Mouse (Mus musculus): ENCODE measurements around the gene Dock9. TPM values are rescaled to one million over a fixed set of nuclear protein-coding genes. Genes with fewer than 3 reads are reported as not detected.
A peak's percentile ranks its signal among the peaks of the same experiment; 100 is the strongest.

Gene Dock9
- polyA plus RNA-seq, 1 experiment from 2014 or later, result 6.4 TPM

- TF ChIP-seq EP300 (optimal IDR thresholded peaks at IDR 0.05) (no peak), CTCF (IDR thresholded peaks at IDR 0.05; ENCODE audit: low read depth) (no peak)
- no peak overlapping the region for H3K4me2 ChIP-seq (replicated peaks; ENCODE audit: low read depth)
- no peaks in the 10 kb centered on the region for H3K27me3 ChIP-seq (ENCODE audit: control insufficient read depth, insufficient read depth, low read length)
- H3K9me3 ChIP-seq (ENCODE audit: control insufficient read depth, low read length), result no peaks in the 10 kb centered on the region
- no peak overlapping the region for H3K9ac ChIP-seq (ENCODE audit: low read length)
- 0 out of 2 replicates have a peak, but pooled peaks cover under 1% of the 10 kb centered on the region for H3K4me1 ChIP-seq (replicated peaks; ENCODE audit: control insufficient read depth, insufficient read depth)
- no peak for ATAC-seq (ENCODE audit: low FRiP score, low TSS enrichment)
- DNase-seq (ENCODE audit: low spot score), result no peak
- no peak overlapping the region for H3K27ac ChIP-seq (replicated peaks)
- H3K4me3 ChIP-seq (ENCODE audit: low read depth, low read length), result no peak overlapping the region
- no peaks in the 10 kb centered on the region for H3K36me3 ChIP-seq (ENCODE audit: control insufficient read depth, insufficient read depth, low read length)
- WGBS, result 69% methylated on average over 9 of the region's 9 CpGs
These were observed 53.7 kb downstream of the Dock9 start for GRCm38 (mm10) chr14:121743787-121744417.

GRCm38 (mm10) chr14:121738431-121739403, 58.9 kb downstream of the Dock9 start:
- WGBS, result 51% methylated on average over 24 of the region's 24 CpGs
- TF ChIP-seq CTCF (IDR thresholded peaks at IDR 0.05; ENCODE audit: low read depth), result no peak
- no peak for TF ChIP-seq EP300 (optimal IDR thresholded peaks at IDR 0.05)
- DNase-seq (ENCODE audit: low spot score), result no peak
- no peaks in the 10 kb centered on the region for H3K4me1 ChIP-seq (replicated peaks; ENCODE audit: control insufficient read depth, insufficient read depth)
- no peaks in the 10 kb centered on the region for H3K27me3 ChIP-seq (ENCODE audit: control insufficient read depth, insufficient read depth, low read length)
- H3K4me3 ChIP-seq (ENCODE audit: low read depth, low read length), result no peak overlapping the region
- H3K4me2 ChIP-seq (replicated peaks; ENCODE audit: low read depth), result no peak overlapping the region
- no peaks in the 10 kb centered on the region for H3K36me3 ChIP-seq (ENCODE audit: control insufficient read depth, insufficient read depth, low read length)
- no peak overlapping the region for H3K9ac ChIP-seq (ENCODE audit: low read length)
- ATAC-seq (ENCODE audit: low FRiP score, low TSS enrichment), result no peak
- no peaks in the 10 kb centered on the region for H3K9me3 ChIP-seq (ENCODE audit: control insufficient read depth, low read length)
- no peak overlapping the region for H3K27ac ChIP-seq (replicated peaks)

- no peak overlapping the region for H3K27ac ChIP-seq (replicated peaks)
- H3K4me2 ChIP-seq (replicated peaks; ENCODE audit: low read depth), result no peak overlapping the region
- H3K9me3 ChIP-seq (ENCODE audit: control insufficient read depth, low read length), result no peaks in the 10 kb centered on the region
- no peaks in the 10 kb centered on the region for H3K36me3 ChIP-seq (ENCODE audit: control insufficient read depth, insufficient read depth, low read length)
- H3K4me1 ChIP-seq (replicated peaks; ENCODE audit: control insufficient read depth, insufficient read depth), result no peaks in the 10 kb centered on the region
- DNase-seq (ENCODE audit: low spot score) (no peak), ATAC-seq (ENCODE audit: low FRiP score, low TSS enrichment) (no peak)
- no peak overlapping the region for H3K9ac ChIP-seq (ENCODE audit: low read length)
- TF ChIP-seq CTCF (IDR thresholded peaks at IDR 0.05; ENCODE audit: low read depth) (no peak), EP300 (optimal IDR thresholded peaks at IDR 0.05) (no peak)
- no peak overlapping the region for H3K4me3 ChIP-seq (ENCODE audit: low read depth, low read length)
- 75% methylated on average over 8 of the region's 8 CpGs for WGBS
- no peaks in the 10 kb centered on the region for H3K27me3 ChIP-seq (ENCODE audit: control insufficient read depth, insufficient read depth, low read length)
These were observed 60.4 kb downstream of the Dock9 start for GRCm38 (mm10) chr14:121737277-121737676.

GRCm38 (mm10) chr14:121735678-121736077, 62.0 kb downstream of the Dock9 start:
- Histone ChIP-seq H3K27ac (replicated peaks) (no peak overlapping the region), H3K27me3 (ENCODE audit: control insufficient read depth, insufficient read depth, low read length) (no peaks in the 10 kb centered on the region), H3K4me2 (replicated peaks; ENCODE audit: low read depth) (no peak overlapping the region), H3K4me1 (replicated peaks; ENCODE audit: control insufficient read depth, insufficient read depth) (no peaks in the 10 kb centered on the region), H3K9me3 (ENCODE audit: control insufficient read depth, low read length) (no peaks in the 10 kb centered on the region), H3K9ac (ENCODE audit: low read length) (no peak overlapping the region), H3K36me3 (ENCODE audit: control insufficient read depth, insufficient read depth, low read length) (no peaks in the 10 kb centered on the region), H3K4me3 (ENCODE audit: low read depth, low read length) (no peak overlapping the region)
- no peak for ATAC-seq (ENCODE audit: low FRiP score, low TSS enrichment)
- DNase-seq (ENCODE audit: low spot score), result no peak
- TF ChIP-seq CTCF (IDR thresholded peaks at IDR 0.05; ENCODE audit: low read depth) (peak; percentile 60), EP300 (optimal IDR thresholded peaks at IDR 0.05) (no peak)
- WGBS, result 64% methylated on average over 7 of the region's 7 CpGs

- no peak for ATAC-seq (ENCODE audit: low FRiP score, low TSS enrichment)
These were observed 63.4 kb downstream of the Dock9 start for GRCm38 (mm10) chr14:121734217-121734616.

GRCm38 (mm10) chr14:121733694-121734093, 63.9 kb downstream of the Dock9 start:
- WGBS, result 91% methylated on average over 12 of the region's 12 CpGs
- no peak overlapping the region for H3K4me3 ChIP-seq (ENCODE audit: low read depth, low read length)
- H3K36me3 ChIP-seq (ENCODE audit: control insufficient read depth, insufficient read depth, low read length), result no peaks in the 10 kb centered on the region

More at GRCm38 (mm10) chr14:121734217-121734616, 63.4 kb downstream of the Dock9 start:
- H3K4me1 ChIP-seq (replicated peaks; ENCODE audit: control insufficient read depth, insufficient read depth), result no peaks in the 10 kb centered on the region
- H3K27me3 ChIP-seq (ENCODE audit: control insufficient read depth, insufficient read depth, low read length), result no peaks in the 10 kb centered on the region
- DNase-seq (ENCODE audit: low spot score), result no peak
- TF ChIP-seq CTCF (IDR thresholded peaks at IDR 0.05; ENCODE audit: low read depth), result no peak
- no peak overlapping the region for H3K4me2 ChIP-seq (replicated peaks; ENCODE audit: low read depth)
- H3K9ac ChIP-seq (ENCODE audit: low read length), result no peak overlapping the region
- no peaks in the 10 kb centered on the region for H3K36me3 ChIP-seq (ENCODE audit: control insufficient read depth, insufficient read depth, low read length)
- H3K9me3 ChIP-seq (ENCODE audit: control insufficient read depth, low read length), result no peaks in the 10 kb centered on the region
- WGBS, result 72% methylated on average over 7 of the region's 7 CpGs
- H3K4me3 ChIP-seq (ENCODE audit: low read depth, low read length), result no peak overlapping the region
- no peak overlapping the region for H3K27ac ChIP-seq (replicated peaks)

More at GRCm38 (mm10) chr14:121733694-121734093, 63.9 kb downstream of the Dock9 start:
- Histone ChIP-seq H3K27me3 (ENCODE audit: control insufficient read depth, insufficient read depth, low read length) (no peaks in the 10 kb centered on the region), H3K27ac (replicated peaks) (no peak overlapping the region), H3K4me2 (replicated peaks; ENCODE audit: low read depth) (no peak overlapping the region), H3K9ac (ENCODE audit: low read length) (no peak overlapping the region), H3K4me1 (replicated peaks; ENCODE audit: control insufficient read depth, insufficient read depth) (no peaks in the 10 kb centered on the region), H3K9me3 (ENCODE audit: control insufficient read depth, low read length) (no peaks in the 10 kb centered on the region)
- TF ChIP-seq EP300 (optimal IDR thresholded peaks at IDR 0.05) (no peak), CTCF (IDR thresholded peaks at IDR 0.05; ENCODE audit: low read depth) (no peak)
- ATAC-seq (ENCODE audit: low FRiP score, low TSS enrichment) (no peak), DNase-seq (ENCODE audit: low spot score) (no peak)

Data from stomach, postnatal 0 days (tissue).